Mouse (Mus musculus): ENCODE results near the gene Acad12. TPM values are rescaled to one million over a fixed set of nuclear protein-coding genes. Genes with fewer than 3 reads are reported as not detected.
A peak's percentile ranks its signal among the peaks of the same experiment; 100 is the strongest.
"Not testable (repeated sequence)": the region's sequence is repeated elsewhere in the genome, so short reads cannot be mapped to it uniquely, and the experiment has no call there.

Acad12 gene
- 10.6 and 12.8 TPM in 2 replicates for polyA plus RNA-seq (2012; rRNA removed)

- peak; percentile 71 for DNase-seq (ENCODE audit: low spot score)
These were observed at the start of gene Acad12 for GRCm38 (mm10) chr5:121618592-121619513. TSS of gene Acad12 (minus strand) at chr5:121618938.

GRCm38 (mm10) chr5:121668411-121668810 is 49.7 kb upstream of the Acad12 start:
- DNase-seq (ENCODE audit: low spot score), result no peak

GRCm38 (mm10) chr5:121667067-121667466 is 48.3 kb upstream of the Acad12 start:
- DNase-seq (ENCODE audit: low spot score), result no peak

GRCm38 (mm10) chr5:121664971-121665370 is 46.2 kb upstream of the Acad12 start:
- DNase-seq (ENCODE audit: low spot score), result no peak

GRCm38 (mm10) chr5:121664078-121664477 is 45.3 kb upstream of the Acad12 start:
- no peak for DNase-seq (ENCODE audit: low spot score)

- DNase-seq (ENCODE audit: low spot score), result no peak
These were observed 44.7 kb upstream of the Acad12 start for GRCm38 (mm10) chr5:121663456-121663855.

GRCm38 (mm10) chr5:121661494-121661893 is 42.8 kb upstream of the Acad12 start:
- DNase-seq (ENCODE audit: low spot score), result no peak

- DNase-seq (ENCODE audit: low spot score), result no peak
These were observed 42.1 kb upstream of the Acad12 start for GRCm38 (mm10) chr5:121660897-121661254.

- DNase-seq (ENCODE audit: low spot score), result peak; percentile 95
These were observed 41.5 kb upstream of the Acad12 start, which contains the start of the genes Acad10 and Brap for GRCm38 (mm10) chr5:121660059-121660896. TSS of gene Acad10 (minus strand) at chr5:121660514. TSS of gene Brap (plus strand) at chr5:121660563.

- DNase-seq (ENCODE audit: low spot score), result not testable (repeated sequence)
These were observed 38.9 kb upstream of the Acad12 start for GRCm38 (mm10) chr5:121657656-121658055.

- not testable (repeated sequence) for DNase-seq (ENCODE audit: low spot score)
These were observed 38.1 kb upstream of the Acad12 start for GRCm38 (mm10) chr5:121656866-121657265.

- DNase-seq (ENCODE audit: low spot score), result no peak
These were observed 35.8 kb upstream of the Acad12 start for GRCm38 (mm10) chr5:121654526-121654925.

GRCm38 (mm10) chr5:121649134-121649533 is 30.4 kb upstream of the Acad12 start:
- DNase-seq (ENCODE audit: low spot score), result no peak

- no peak for DNase-seq (ENCODE audit: low spot score)
These were observed 20.9 kb upstream of the Acad12 start for GRCm38 (mm10) chr5:121639601-121640000.

- no peak for DNase-seq (ENCODE audit: low spot score)
These were observed 18.6 kb upstream of the Acad12 start for GRCm38 (mm10) chr5:121637296-121637695.

GRCm38 (mm10) chr5:121634668-121635067 is 15.9 kb upstream of the Acad12 start:
- no peak for DNase-seq (ENCODE audit: low spot score)

- DNase-seq (ENCODE audit: low spot score), result no peak
These were observed 14.1 kb upstream of the Acad12 start for GRCm38 (mm10) chr5:121632804-121633203.

GRCm38 (mm10) chr5:121631106-121631647 is 12.4 kb upstream of the Acad12 start:
- not testable (repeated sequence) for DNase-seq (ENCODE audit: low spot score)

GRCm38 (mm10) chr5:121627871-121628270 is 9.1 kb upstream of the Acad12 start:
- peak; percentile 48 for DNase-seq (ENCODE audit: low spot score)

- DNase-seq (ENCODE audit: low spot score), result no peak
These were observed 4.5 kb upstream of the Acad12 start for GRCm38 (mm10) chr5:121623241-121623640.

- no peak for DNase-seq (ENCODE audit: low spot score)
These were observed 2.4 kb upstream of the Acad12 start for GRCm38 (mm10) chr5:121621102-121621501.

GRCm38 (mm10) chr5:121614921-121615320 is 3.8 kb downstream of the Acad12 start:
- DNase-seq (ENCODE audit: low spot score), result not testable (repeated sequence)

Measured in urinary bladder, adult 2 months (tissue).